Mouse (Mus musculus) kidney, postnatal 0 days (tissue): Measurements from ENCODE around the gene Tex50. TPM values are rescaled to one million over a fixed set of nuclear protein-coding genes. Genes with fewer than 3 reads are reported as not detected.

ENCODE experiments used
- ATAC-seq: fragments of 200-750 bp; cut with Nextera tagmentation; replicated peaks from 2 replicates; pipeline ENCODE4 v1.8.0; 2017; ENCODE audit warnings: low read depth, moderate number of reproducible peaks, moderate TSS enrichment, moderate library complexity; ENCODE audit not compliant: low FRiP score
- DNase-seq: peaks from one replicate; pipeline ENCODE4 v3.0.0-alpha.2; 2016; ENCODE audit warnings: low spot score
- H3K27ac ChIP-seq: fragments of 300-500 bp; sonication (generic); 2 replicates; pipeline ENCODE4 v1.5.1; 2014; ENCODE audit warnings: mild to moderate bottlenecking
- H3K27me3 ChIP-seq: fragments of 300-500 bp; sonication (generic); 2 replicates; pipeline ENCODE4 v1.6.1; 2014; ENCODE audit warnings: low read length, mixed read lengths; ENCODE audit not compliant: insufficient read depth
- H3K36me3 ChIP-seq: fragments of 300-500 bp; sonication (generic); 2 replicates; pipeline ENCODE4 v1.6.1; 2014; ENCODE audit warnings: low read length, mixed read lengths; ENCODE audit not compliant: insufficient read depth
- H3K4me1 ChIP-seq: fragments of 300-500 bp; sonication (generic); replicated peaks from 2 replicates; pipeline ENCODE4 v1.6.1; 2014; ENCODE audit warnings: antibody characterized with exemption, low read length, mixed read lengths; ENCODE audit not compliant: insufficient read depth
- H3K4me2 ChIP-seq: fragments of 300-500 bp; sonication (generic); 2 replicates; pipeline ENCODE4 v1.6.1; 2014; ENCODE audit warnings: mild to moderate bottlenecking, low read length, moderate library complexity, mixed read lengths
- H3K4me3 ChIP-seq: fragments of 300-500 bp; sonication (generic); replicated peaks from 2 replicates; pipeline ENCODE4 v1.5.1; 2014; ENCODE audit warnings: low read depth, low read length
- H3K9ac ChIP-seq: fragments of 300-500 bp; sonication (generic); 2 replicates; pipeline ENCODE4 v1.6.1; 2014; ENCODE audit warnings: low read depth, low read length
- H3K9me3 ChIP-seq: fragments of 300-500 bp; sonication (generic); replicated peaks from 2 replicates; pipeline ENCODE4 v1.6.1; 2016; ENCODE audit warnings: low read length, inconsistent platforms, mixed read lengths
- CTCF ChIP-seq: IDR thresholded peaks from 2 replicates; pipeline ENCODE4 v1.5.1; 2016; ENCODE audit warnings: antibody characterized with exemption, low read depth, mild to moderate bottlenecking, moderate library complexity
- WGBS: fragments of 180-500 bp; shearing (Covaris S2); extraction: QIAGEN DNeasy Blood & Tissue Kit; methylation state at CpG from one replicate; pipeline ENCODE4 v1.1.7; 2014; 5-methylcytosine and 5-hydroxymethylcytosine counted together
- polyA plus RNA-seq: library from polyadenylated mRNA; unstranded; fragments of >200 nt; fragmentation: Nextera tagmentation; extraction: Ambion mirVana; gene quantifications from 2 replicates; pipeline ENCODE4 v1.2.1, GENCODE M21; 2015

Tex50 gene
- polyA plus RNA-seq, 1 experiment from 2014 or later: 0.16 TPM

DNA sequence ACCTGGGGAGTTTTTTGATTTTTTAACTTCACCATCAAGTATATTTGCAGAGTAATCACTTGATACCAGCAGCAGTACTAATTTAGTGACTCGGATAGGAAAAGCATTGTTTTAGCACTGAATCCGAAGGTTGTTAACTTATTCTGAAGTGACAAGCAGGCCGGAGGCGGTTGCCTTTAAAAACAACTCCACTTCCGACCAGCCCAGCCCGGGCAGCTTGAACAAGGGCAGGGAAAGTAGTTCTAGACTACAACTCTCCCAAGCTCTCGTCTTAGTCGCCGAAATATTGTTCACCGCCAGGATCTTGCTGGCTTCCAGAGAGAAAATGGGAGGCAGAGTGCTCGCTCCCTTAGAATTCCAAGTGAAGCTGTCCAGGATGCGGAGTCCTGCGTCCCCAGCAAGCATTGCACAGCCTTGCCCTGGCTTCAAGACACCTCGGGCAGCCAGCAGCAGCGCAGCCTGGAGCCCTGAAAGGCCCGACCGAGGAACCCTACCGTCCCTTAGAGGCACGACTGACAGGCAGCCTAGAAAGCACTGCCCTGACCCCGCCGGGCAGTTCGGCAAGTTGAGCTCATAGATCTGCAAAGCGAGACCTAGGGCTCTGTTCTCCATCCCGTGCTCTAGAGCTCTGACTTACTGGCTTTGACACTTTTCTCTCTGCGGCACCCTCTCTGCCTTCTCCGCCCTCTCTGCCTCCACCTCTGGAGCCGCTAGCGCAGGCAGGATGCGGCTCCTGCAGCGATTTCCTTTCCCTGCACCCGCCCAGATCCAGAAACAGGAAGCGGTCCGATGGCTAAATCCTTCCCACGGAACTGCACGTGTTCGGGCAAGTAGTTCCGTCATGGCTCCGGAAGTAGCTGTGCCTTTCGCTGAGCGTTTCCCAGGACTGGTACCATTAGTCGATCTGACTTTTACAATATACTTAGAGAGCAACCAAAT lies 28.1 kb downstream of the Tex50 start, which contains the start of gene Klhl20:
Gene Klhl20, minus strand, starts transcription at position 786 of the 939 bp plus-strand sequence.
- no peaks in the 10 kb centered on the region for H3K9me3 ChIP-seq
- ATAC-seq: peak; percentile 98
- H3K4me3 ChIP-seq: peak within 1 kb of the TSS; percentile 93
- no peak; the same call in 1 of the 2 replicates for TF ChIP-seq CTCF
- no peaks in the 10 kb centered on the region for H3K27me3 ChIP-seq
- under 1% methylated on average over 41 of the region's 41 CpGs for WGBS
- H3K4me2 ChIP-seq: peak within 1 kb of the TSS; percentile 78
- H3K9ac ChIP-seq: peak within 1 kb of the TSS; percentile 88
- H3K36me3 ChIP-seq: no peaks in the 10 kb centered on the region
- H3K4me1 ChIP-seq: peaks cover 7% of the 10 kb centered on the region; the same call in 1 of the 2 replicates
- peak within 1 kb of the TSS; percentile 95 for H3K27ac ChIP-seq
- peak; percentile 95 for DNase-seq

GRCm38 (mm10) chr1:161126461-161126860 lies 32.7 kb downstream of the Tex50 start:
- TF ChIP-seq CTCF: no peak
- Histone ChIP-seq H3K9me3 (no peaks in the 10 kb centered on the region), H3K27ac (no peak overlapping the region), H3K4me1 (peaks cover 7% of the 10 kb centered on the region; the same call in 1 of the 2 replicates), H3K4me2 (no peak overlapping the region), H3K27me3 (no peaks in the 10 kb centered on the region), H3K4me3 (no peak overlapping the region), H3K36me3 (no peaks in the 10 kb centered on the region), H3K9ac (no peak overlapping the region)
- ATAC-seq (no peak), DNase-seq (no peak)
- WGBS: 84% methylated on average over 1 of the region's 1 CpGs

DNA sequence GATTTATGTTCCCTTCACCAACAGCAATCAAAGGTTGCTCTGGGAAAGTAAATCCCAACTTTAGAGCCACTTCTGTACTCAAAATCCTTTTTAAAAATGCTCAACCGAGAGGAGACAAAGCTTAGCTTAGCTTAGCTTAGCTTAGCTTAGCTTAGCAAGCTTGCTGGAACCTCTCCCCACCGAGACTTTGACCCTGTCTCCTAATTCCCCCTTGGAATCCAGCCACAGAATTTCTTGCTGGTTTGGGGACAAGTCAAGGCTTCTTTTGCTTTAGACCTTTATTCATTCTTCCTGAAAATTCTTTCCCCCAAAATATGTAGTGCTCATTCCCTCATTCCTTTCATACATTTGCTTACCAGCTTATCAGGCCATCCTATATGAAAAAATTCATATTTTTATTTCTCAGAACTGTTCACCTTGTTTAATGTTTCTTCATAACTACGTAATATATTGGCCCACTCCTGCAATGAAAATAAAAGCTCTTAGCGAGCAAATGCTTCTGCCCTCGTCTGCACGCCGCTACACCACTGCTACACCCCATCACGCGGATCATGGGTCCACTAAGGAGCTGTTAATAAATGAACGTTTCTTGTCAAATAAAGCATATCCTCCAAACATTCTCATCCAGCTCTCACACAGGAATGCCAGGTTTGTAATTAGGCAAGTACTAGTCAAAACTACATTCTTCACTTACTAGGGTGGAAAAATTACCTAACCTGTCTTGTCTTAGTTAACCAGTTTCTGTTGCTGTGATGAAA lies 36.3 kb downstream of the Tex50 start:
- WGBS: 84% methylated on average over 10 of the region's 10 CpGs
- Histone ChIP-seq H3K4me2 (no peak overlapping the region), H3K9me3 (no peaks in the 10 kb centered on the region), H3K27ac (no peak overlapping the region), H3K4me1 (no peaks in the 10 kb centered on the region), H3K9ac (no peak overlapping the region), H3K36me3 (no peaks in the 10 kb centered on the region), H3K27me3 (no peaks in the 10 kb centered on the region), H3K4me3 (no peak overlapping the region)
- DNase-seq (no peak), ATAC-seq (no peak)
- no peak for TF ChIP-seq CTCF

DNA sequence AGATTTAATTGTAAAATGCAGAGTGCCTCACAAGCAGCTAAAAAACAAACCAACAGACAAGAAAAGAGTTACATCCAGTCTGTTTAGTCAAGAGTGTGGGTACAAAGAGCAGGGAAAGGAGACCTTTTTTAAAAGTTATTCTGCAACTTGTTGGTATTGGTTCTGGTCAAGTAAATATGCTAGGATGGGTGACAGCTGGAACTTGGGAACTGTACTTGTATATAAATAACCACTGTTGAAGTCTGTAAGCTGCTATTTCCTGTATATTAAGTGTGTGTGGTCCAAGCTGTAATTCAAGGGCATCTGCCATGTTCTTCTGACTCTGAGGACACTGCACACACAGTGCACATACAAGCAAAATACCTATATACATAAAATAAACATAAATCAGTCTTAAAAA lies 44.5 kb downstream of the Tex50 start:
- Histone ChIP-seq H3K4me1 (no peaks in the 10 kb centered on the region), H3K4me2 (no peak overlapping the region), H3K9ac (no peak overlapping the region), H3K27ac (peak overlapping the region; percentile 39; the same call in 1 of the 2 replicates), H3K9me3 (no peaks in the 10 kb centered on the region), H3K4me3 (no peak overlapping the region), H3K36me3 (no peaks in the 10 kb centered on the region), H3K27me3 (no peaks in the 10 kb centered on the region)
- DNase-seq (peak; percentile 78), ATAC-seq (no peak)
- no peak for TF ChIP-seq CTCF

DNA sequence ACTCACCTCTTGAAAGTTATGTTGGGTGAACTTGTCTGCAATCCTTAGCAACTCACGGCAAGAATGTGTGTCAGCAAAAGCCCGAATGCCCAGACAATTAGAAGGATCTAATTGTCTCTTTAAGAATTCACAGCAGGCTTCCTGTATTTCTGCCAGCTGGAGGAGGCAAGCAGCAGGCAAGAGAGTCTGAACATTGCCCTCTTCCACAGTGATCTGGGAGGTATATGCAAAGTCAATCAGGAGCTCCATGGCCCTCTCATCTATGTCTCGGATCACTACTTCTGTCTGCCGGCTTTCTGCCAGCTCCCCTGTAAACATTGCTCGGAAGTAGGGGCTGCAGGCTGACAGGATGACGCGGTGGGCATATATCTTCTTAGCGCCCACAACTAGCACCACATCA lies 49.9 kb downstream of the Tex50 start:
- Histone ChIP-seq H3K36me3 (peaks cover 12% of the 10 kb centered on the region), H3K27ac (no peak overlapping the region), H3K9me3 (no peaks in the 10 kb centered on the region), H3K27me3 (no peaks in the 10 kb centered on the region), H3K4me1 (no peaks in the 10 kb centered on the region), H3K4me3 (no peak overlapping the region), H3K9ac (no peak overlapping the region), H3K4me2 (no peak overlapping the region)
- DNase-seq (no peak), ATAC-seq (no peak)
- TF ChIP-seq CTCF: no peak
- WGBS: 86% methylated on average over 8 of the region's 8 CpGs

Other genes with a start within 250 kb of the Tex50 start
- 1.8 TPM in 2 replicates for gene Serpinc1, start 180.7 kb downstream of the Tex50 start, polyA plus RNA-seq
- 5.1 and 7.4 TPM in 2 replicates for gene Zbtb37, start 124.5 kb downstream of the Tex50 start, polyA plus RNA-seq
- gene Dars2, start 88.7 kb downstream of the Tex50 start, polyA plus RNA-seq: 23.5 and 25.8 TPM in 2 replicates
- 16.7 and 17.8 TPM in 2 replicates for gene Cenpl, start 88.6 kb downstream of the Tex50 start, polyA plus RNA-seq
- gene Klhl20, start 27.8 kb downstream of the Tex50 start, polyA plus RNA-seq: 10.4 and 10.8 TPM in 2 replicates
- gene Ankrd45, start 16.6 kb downstream of the Tex50 start, polyA plus RNA-seq: 4.5 and 4.8 TPM in 2 replicates
- gene Prdx6, start 91.9 kb upstream of the Tex50 start, polyA plus RNA-seq: 361 and 381 TPM in 2 replicates
- 0.05 and 0.17 TPM in 2 replicates for gene Tnfsf4, start 236.1 kb upstream of the Tex50 start, polyA plus RNA-seq